Mouse (Mus musculus): ENCODE results near the gene Dysf.

DNA sequence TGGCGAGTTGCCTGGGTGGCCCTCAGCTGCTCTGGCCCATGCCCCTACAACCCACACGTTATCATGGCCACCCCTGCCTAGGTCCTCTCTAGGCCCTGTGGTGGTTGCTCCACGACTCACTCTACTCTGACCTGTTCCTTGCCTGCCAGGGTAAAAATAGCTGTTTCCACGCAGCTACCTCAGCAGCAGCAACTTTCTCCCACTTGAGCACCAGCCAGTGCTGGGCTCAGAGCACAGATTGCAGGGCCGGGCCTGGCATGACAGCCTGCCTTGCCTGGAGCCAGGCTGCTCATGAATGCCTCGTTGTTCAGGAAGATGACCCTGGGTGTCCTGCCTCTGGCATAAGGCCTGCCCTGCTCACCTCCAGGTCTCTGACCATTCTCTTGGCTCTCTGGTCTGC lies 217.2 kb downstream of the Dysf start:
- TF ChIP-seq POLR2A (IDR thresholded peaks at IDR 0.05; ENCODE audit: borderline replicate concordance, insufficient read depth, low read length) = no peak
- no peak for TF ChIP-seq CTCF (IDR thresholded peaks at IDR 0.05; ENCODE audit: borderline replicate concordance, insufficient read depth, low read depth, low read length)
